Comparison of ENCODE assay signal across 18 mouse cellular contexts in the genomic region with DNA sequence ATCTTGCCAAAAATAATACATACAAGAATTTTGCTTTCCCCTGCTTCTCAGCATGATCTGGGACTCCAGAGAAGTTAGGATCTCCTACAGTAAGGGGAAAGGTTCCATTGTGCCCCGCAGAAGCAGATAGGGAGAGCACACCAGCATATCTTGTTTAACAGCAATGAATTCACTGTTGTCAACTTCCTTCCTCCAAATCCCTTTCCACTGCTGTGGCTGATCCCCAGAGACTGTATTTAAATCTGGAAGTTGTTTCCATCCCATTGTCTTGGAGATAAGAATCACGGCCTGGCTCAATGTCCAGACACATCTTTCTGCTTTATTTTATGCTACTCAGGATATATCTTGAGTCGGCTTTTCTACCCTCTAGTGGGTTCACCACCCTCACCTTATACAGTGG. TPM values are rescaled to one million over a fixed set of nuclear protein-coding genes. Genes with fewer than 3 reads are reported as not detected.
DNase-seq lines count a peak whose midpoint lies in the region; ATAC-seq and TF ChIP-seq lines count a peak whose summit lies in the region.
"Had no signal": no experiment of that assay in that cellular context is flagged by ENCODE, and none has a peak within 500 bp of the region (broad histone marks: within the 10 kb centered on the region; RNA-seq: fewer than 3 reads in every experiment).

No protein-coding gene starts in this region.

- H3K9ac ChIP-seq in heart, adult 2 months (ENCODE audit: low read depth, low read length): no peak overlapping the region
- no peak overlapping the region for H3K9ac ChIP-seq in lung, embryonic 16.5 days (ENCODE audit: low read length)
- no peak overlapping the region for H3K9ac ChIP-seq in kidney, embryonic 16.5 days (replicated peaks; ENCODE audit: low read length)
- H3K9ac ChIP-seq: hindbrain, embryonic 15.5 days; limb, embryonic 13.5 days; liver, postnatal 0 days; midbrain, embryonic 13.5 days had no signal

- WGBS in heart, adult 2 months: 52% methylated on average over 3 of the region's 3 CpGs
- 66% methylated on average over 3 of the region's 3 CpGs for WGBS in lung, embryonic 16.5 days
- 61% methylated on average over 3 of the region's 3 CpGs for whole genome bisulfite sequencing in kidney, embryonic 16.5 days

- H3K9me3 ChIP-seq in lung, embryonic 16.5 days (ENCODE audit: control insufficient read depth, low read length): no peaks in the 10 kb centered on the region
- H3K9me3 ChIP-seq in kidney, embryonic 16.5 days (ENCODE audit: low read length): no peaks in the 10 kb centered on the region
- H3K9me3 ChIP-seq: hindbrain, embryonic 15.5 days; limb, embryonic 13.5 days; midbrain, embryonic 13.5 days had no signal

- H3K4me2 ChIP-seq in lung, embryonic 16.5 days (ENCODE audit: low read depth, low read length): no peak overlapping the region
- no peak overlapping the region for H3K4me2 ChIP-seq in kidney, embryonic 16.5 days (replicated peaks; ENCODE audit: low read depth, low read length)
- H3K4me2 ChIP-seq: hindbrain, embryonic 15.5 days; limb, embryonic 13.5 days; midbrain, embryonic 13.5 days had no signal

- intact Hi-C loops in heart, adult 2 months (cut with DNase I): loop anchor here (2.0 to 5.0 kb wide), 4 partner anchors 37 to 268 kb away; a partner anchor contains a TSS
- intact Hi-C loops in heart, postnatal 25 days (cut with DNase I): loop anchor here (2.0 to 5.0 kb wide), 2 partner anchors 81 to 268 kb away; no protein-coding TSS in a partner anchor

- peak overlapping the region; percentile 66 for H3K27ac ChIP-seq in heart, adult 2 months
- H3K27ac ChIP-seq in lung, embryonic 16.5 days (ENCODE audit: low read length): peak overlapping the region; percentile 44
- peak overlapping the region; percentile 28; the same call in 1 of the 2 replicates for H3K27ac ChIP-seq in kidney, embryonic 16.5 days (ENCODE audit: low read length)
- H3K27ac ChIP-seq: hindbrain, embryonic 15.5 days; limb, embryonic 13.5 days; midbrain, embryonic 13.5 days had no signal

- no peak for ATAC-seq in lung, embryonic 16.5 days (ENCODE audit: low read depth)
- no peak for ATAC-seq in kidney, embryonic 16.5 days (ENCODE audit: low FRiP score, low TSS enrichment)
- ATAC-seq: forebrain, embryonic 14.5 days; liver, postnatal 0 days; midbrain, embryonic 13.5 days; Patski had no signal

- H3K27me3 ChIP-seq in heart, adult 2 months (ENCODE audit: control insufficient read depth, insufficient read depth, low read length): no peaks in the 10 kb centered on the region
- no peaks in the 10 kb centered on the region for H3K27me3 ChIP-seq in lung, embryonic 16.5 days (ENCODE audit: control insufficient read depth, insufficient read depth, low read depth, low read length)
- no peaks in the 10 kb centered on the region for H3K27me3 ChIP-seq in kidney, embryonic 16.5 days (ENCODE audit: insufficient read depth, low read length)
- H3K27me3 ChIP-seq: limb, embryonic 13.5 days; Patski had no signal

- peak; percentile 59 for TF ChIP-seq POLR2A in heart, adult 2 months (IDR thresholded peaks at IDR 0.05; ENCODE audit: insufficient read depth, low read depth, low read length)

- no peaks in the 10 kb centered on the region for H3K79me2 ChIP-seq in heart, adult 2 months (replicated peaks; ENCODE audit: control insufficient read depth, insufficient read depth, low read length)

- peaks cover 26% of the 10 kb centered on the region for H3K4me1 ChIP-seq in heart, adult 2 months (ENCODE audit: control insufficient read depth, insufficient read depth, low read length)
- peaks cover 56% of the 10 kb centered on the region for H3K4me1 ChIP-seq in lung, embryonic 16.5 days (replicated peaks; ENCODE audit: control insufficient read depth, insufficient read depth, low read length)
- peaks cover 67% of the 10 kb centered on the region for H3K4me1 ChIP-seq in kidney, embryonic 16.5 days (ENCODE audit: insufficient read depth, low read length)

- no peak overlapping the region for H3K4me3 ChIP-seq in heart, adult 2 months
- H3K4me3 ChIP-seq in lung, embryonic 16.5 days (ENCODE audit: low read length): no peak overlapping the region
- H3K4me3 ChIP-seq in kidney, embryonic 16.5 days (ENCODE audit: low read length): no peak overlapping the region
- H3K4me3 ChIP-seq: hindbrain, embryonic 15.5 days; limb, embryonic 13.5 days; midbrain, embryonic 13.5 days; myocyte had no signal

- no peak for TF ChIP-seq EP300 in heart, adult 2 months (IDR thresholded peaks at IDR 0.05; ENCODE audit: insufficient read depth, low read depth, low read length)

- H3K36me3 ChIP-seq in heart, adult 2 months (ENCODE audit: control insufficient read depth, insufficient read depth, low read length): peaks cover 30% of the 10 kb centered on the region
- H3K36me3 ChIP-seq in lung, embryonic 16.5 days (ENCODE audit: control insufficient read depth, insufficient read depth, low read length): no peaks in the 10 kb centered on the region
- no peaks in the 10 kb centered on the region for H3K36me3 ChIP-seq in kidney, embryonic 16.5 days (ENCODE audit: insufficient read depth, low read length)
- H3K36me3 ChIP-seq: hindbrain, embryonic 15.5 days; limb, embryonic 13.5 days; midbrain, embryonic 13.5 days had no signal

- no peak for DNase-seq in heart, adult 2 months
- DNase-seq in heart, postnatal 25 days (ENCODE audit: low spot score): no peak
- DNase-seq in lung, adult 18-20 months: no peak
- no peak for DNase-seq in right cerebral cortex, postnatal 10 days (ENCODE audit: low spot score in 2 of 2)
- no peak for DNase-seq in thymus, postnatal 10 days (ENCODE audit: low spot score in 2 of 2)
- DNase-seq: adrenal gland, postnatal 36 days; cerebellum, adult 9-11 months; liver, postnatal 0 days; spleen, adult 18-20 months; thymus, postnatal 14 days had no signal

- TF ChIP-seq CTCF in heart, adult 2 months (IDR thresholded peaks at IDR 0.05): no peak

RNA-seq across cellular contexts. Expression of a gene that starts 37.9 kb away (rescaled TPM):
- total RNA-seq in heart, adult 2 months (2021): 10 to 100 TPM; 40.7 to 48.7 TPM
- polyA plus RNA-seq in heart, adult 2 months (2012; rRNA removed): 22.6 and 39.6 TPM in 2 replicates
- total RNA-seq in heart, postnatal 25 days (2021): 10 to 100 TPM; 64.3 to 67.1 TPM
- 108 and 115 TPM in 2 replicates for polyA plus RNA-seq in lung, embryonic 16.5 days (2015; fragmentation: Nextera tagmentation; extraction: Ambion mirVana)
- polyA plus RNA-seq in kidney, embryonic 16.5 days (2015; fragmentation: Nextera tagmentation; extraction: Ambion mirVana): 76.2 and 80.2 TPM in 2 replicates
